ENCODE assay signal across 9 mouse cellular contexts in the genomic region with DNA sequence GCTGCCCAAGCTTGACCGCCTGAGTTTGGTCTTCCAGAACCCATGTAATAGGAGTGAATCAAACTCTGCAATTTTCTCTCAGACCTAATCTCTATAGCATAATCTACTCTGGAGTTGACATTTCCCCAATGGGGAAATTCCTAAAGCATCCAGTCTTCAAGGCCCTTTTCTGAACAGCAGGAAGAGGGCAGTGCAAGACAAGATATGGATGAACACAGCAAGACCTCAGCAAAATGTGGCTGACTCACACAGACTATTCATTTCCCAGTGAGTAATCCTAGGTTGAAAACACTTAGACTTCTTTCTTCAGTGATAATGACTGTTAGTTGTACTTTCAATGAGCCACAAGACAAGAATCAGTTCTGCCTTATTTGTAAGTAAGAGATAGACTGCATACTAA. TPM values are rescaled to one million over a fixed set of nuclear protein-coding genes. Genes with fewer than 3 reads are reported as not detected.
DNase-seq lines count a peak whose midpoint lies in the region; ATAC-seq and TF ChIP-seq lines count a peak whose summit lies in the region.
"Had no signal": no experiment of that assay in that cellular context is flagged by ENCODE, and none has a peak within 500 bp of the region (broad histone marks: within the 10 kb centered on the region; RNA-seq: fewer than 3 reads in every experiment).

No protein-coding gene starts in this region.

- no peak for ATAC-seq in kidney, embryonic 15.5 days (replicated peaks; ENCODE audit: low FRiP score)
- peak; percentile 74; the same call in 1 of the 2 replicates for ATAC-seq in cerebellum, adult (ENCODE audit: insufficient number of reproducible peaks, low FRiP score, low TSS enrichment)

- peak in 2 of 3 experiments; percentile 16 to 48; a peak in 3 of 6 replicates for TF ChIP-seq CTCF in MEL (IDR thresholded peaks at IDR 0.05 in 2 of 3, conservative IDR thresholded peaks at IDR 0.05 in 1 of 3; ENCODE audit: control insufficient read depth in 1 of 3, insufficient read depth in 1 of 3, low read depth in 2 of 3, low read length in 3 of 3, poor library complexity in 1 of 3, severe bottlenecking in 1 of 3)

- H3K27ac ChIP-seq in kidney, embryonic 15.5 days, result no peak overlapping the region
- H3K27ac ChIP-seq in MEL (ENCODE audit: control insufficient read depth, low read depth, low read length), result no peak overlapping the region
- H3K27ac ChIP-seq: embryonic facial prominence, embryonic 15.5 days had no signal

- peak; percentile 66 for TF ChIP-seq RAD21 in MEL (IDR thresholded peaks at IDR 0.05; ENCODE audit: low read depth, low read length)

- peak; percentile 56 for DNase-seq in kidney, adult 9 months
- DNase-seq in MEL (ENCODE audit: low read depth, low spot score), result peak; percentile 39
- DNase-seq in heart, postnatal 36 days, result peak; percentile 14 to 43
- peak; percentile 23 to 55 for DNase-seq in left cerebral cortex, postnatal 36 days (ENCODE audit: low spot score in 2 of 2)
- peak; percentile 83 for DNase-seq in telencephalon, adult 2 months (ENCODE audit: low read depth, low spot score)
- DNase-seq in ovary, postnatal 10 days (ENCODE audit: low spot score), result no peak

- no peak overlapping the region for H3K4me3 ChIP-seq in kidney, embryonic 15.5 days (replicated peaks)
- H3K4me3 ChIP-seq in MEL (ENCODE audit: control insufficient read depth in 1 of 2, insufficient read depth in 1 of 2, low read depth in 2 of 2, low read length in 2 of 2), result no peak overlapping the region
- H3K4me3 ChIP-seq: embryonic facial prominence, embryonic 15.5 days had no signal

- H3K36me3 ChIP-seq in kidney, embryonic 15.5 days, result no peaks in the 10 kb centered on the region
- H3K36me3 ChIP-seq in MEL (ENCODE audit: control insufficient read depth in 1 of 2, insufficient read depth in 2 of 2, low read length in 2 of 2), result no peaks in the 10 kb centered on the region
- H3K36me3 ChIP-seq: embryonic facial prominence, embryonic 15.5 days had no signal

- no peak for TF ChIP-seq EP300 in MEL (IDR thresholded peaks at IDR 0.05; ENCODE audit: low read depth in 1 of 2, low read length in 2 of 2)

- WGBS in kidney, embryonic 15.5 days, result 87% methylated on average over 1 of the region's 1 CpGs

- H3K4me2 ChIP-seq in kidney, embryonic 15.5 days, result no peak overlapping the region
- H3K4me2 ChIP-seq: embryonic facial prominence, embryonic 15.5 days had no signal

- intact Hi-C loops in heart, postnatal 36 days (cut with DNase I), result loop anchor here (1.0 to 10.0 kb wide), 2 partner anchors 123 to 689 kb away; no protein-coding TSS in a partner anchor
- intact Hi-C loops in left cerebral cortex, postnatal 36 days (cut with DNase I), result loop anchor here (5.0 to 10.0 kb wide), 3 partner anchors 99 to 211 kb away; a partner anchor contains a TSS

- H3K9me3 ChIP-seq in kidney, embryonic 15.5 days (replicated peaks), result no peaks in the 10 kb centered on the region
- no peaks in the 10 kb centered on the region for H3K9me3 ChIP-seq in MEL (replicated peaks; ENCODE audit: insufficient read depth, low read length)
- H3K9me3 ChIP-seq: embryonic facial prominence, embryonic 15.5 days had no signal

- H3K79me2 ChIP-seq in MEL (ENCODE audit: control insufficient read depth, insufficient read depth, low read length, poor library complexity), result no peaks in the 10 kb centered on the region

- H3K4me1 ChIP-seq in kidney, embryonic 15.5 days, result no peaks in the 10 kb centered on the region
- no peaks in the 10 kb centered on the region for H3K4me1 ChIP-seq in MEL (ENCODE audit: control insufficient read depth in 1 of 2, insufficient read depth in 2 of 2, low read length in 2 of 2)
- H3K4me1 ChIP-seq: embryonic facial prominence, embryonic 15.5 days had no signal

- H3K9ac ChIP-seq in kidney, embryonic 15.5 days, result no peak overlapping the region
- H3K9ac ChIP-seq in MEL (ENCODE audit: control insufficient read depth, low read depth, low read length, poor library complexity, severe bottlenecking), result no peak overlapping the region
- H3K9ac ChIP-seq: embryonic facial prominence, embryonic 15.5 days had no signal

- no peak for TF ChIP-seq POLR2A in MEL (IDR thresholded peaks at IDR 0.05; ENCODE audit: control insufficient read depth in 1 of 2, insufficient read depth in 1 of 2, low read depth in 1 of 2, low read length in 2 of 2, poor library complexity in 1 of 2)

- H3K27me3 ChIP-seq in kidney, embryonic 15.5 days, result no peaks in the 10 kb centered on the region
- H3K27me3 ChIP-seq in MEL (ENCODE audit: control insufficient read depth in 1 of 2, insufficient read depth in 2 of 2, low read length in 2 of 2), result no peaks in the 10 kb centered on the region; a peak in 1 of 4 replicates
- H3K27me3 ChIP-seq: embryonic facial prominence, embryonic 15.5 days had no signal

TF ChIP-seq in MEL, 35 proteins besides CTCF, POLR2A, EP300 and RAD21:
- peak; percentile 56 for TF ChIP-seq SMC3 (IDR thresholded peaks at IDR 0.05; ENCODE audit: low read depth, low read length)
- no peak for TF ChIP-seq MYB (IDR thresholded peaks at IDR 0.05; ENCODE audit: low read depth, low read length)
- no peak for TF ChIP-seq BHLHE40 (IDR thresholded peaks at IDR 0.05; ENCODE audit: borderline replicate concordance, low read depth, low read length)
- peak; percentile 42; the same call in 1 of the 2 replicates for TF ChIP-seq ZC3H11A (IDR thresholded peaks at IDR 0.05; ENCODE audit: low read depth, low read length)
- no peak for TF ChIP-seq USF2 (IDR thresholded peaks at IDR 0.05; ENCODE audit: borderline replicate concordance in 1 of 2, insufficient read depth in 1 of 2, low read depth in 1 of 2, low read length in 2 of 2)

RNA-seq across cellular contexts. Expression of a gene that starts 26.7 kb away (rescaled TPM):
- 22.4 and 23.1 TPM in 2 replicates for polyA plus RNA-seq in kidney, embryonic 15.5 days (2015; fragmentation: Nextera tagmentation; extraction: Ambion mirVana)
- total RNA-seq in MEL (2012; rRNA removed), result 23.1 and 29.0 TPM in 2 replicates
- 1 to 10 TPM in 1 of 2 experiments, not detected in 1; 7.9 TPM for polyA plus RNA-seq in MEL (2012; ENCODE audit: insufficient read depth in 1 of 2, insufficient read length in 2 of 2, low read depth in 1 of 2, low replicate concordance in 2 of 2, missing spikeins in 1 of 2)
- 10 to 100 TPM; 85.1 to 91.6 TPM for total RNA-seq in heart, postnatal 36 days (2021)
- 10 to 100 TPM; 22.7 to 28.2 TPM for total RNA-seq in left cerebral cortex, postnatal 36 days (2021)
